13 mouse cellular contexts compared by ENCODE assay signal in the genomic region with DNA sequence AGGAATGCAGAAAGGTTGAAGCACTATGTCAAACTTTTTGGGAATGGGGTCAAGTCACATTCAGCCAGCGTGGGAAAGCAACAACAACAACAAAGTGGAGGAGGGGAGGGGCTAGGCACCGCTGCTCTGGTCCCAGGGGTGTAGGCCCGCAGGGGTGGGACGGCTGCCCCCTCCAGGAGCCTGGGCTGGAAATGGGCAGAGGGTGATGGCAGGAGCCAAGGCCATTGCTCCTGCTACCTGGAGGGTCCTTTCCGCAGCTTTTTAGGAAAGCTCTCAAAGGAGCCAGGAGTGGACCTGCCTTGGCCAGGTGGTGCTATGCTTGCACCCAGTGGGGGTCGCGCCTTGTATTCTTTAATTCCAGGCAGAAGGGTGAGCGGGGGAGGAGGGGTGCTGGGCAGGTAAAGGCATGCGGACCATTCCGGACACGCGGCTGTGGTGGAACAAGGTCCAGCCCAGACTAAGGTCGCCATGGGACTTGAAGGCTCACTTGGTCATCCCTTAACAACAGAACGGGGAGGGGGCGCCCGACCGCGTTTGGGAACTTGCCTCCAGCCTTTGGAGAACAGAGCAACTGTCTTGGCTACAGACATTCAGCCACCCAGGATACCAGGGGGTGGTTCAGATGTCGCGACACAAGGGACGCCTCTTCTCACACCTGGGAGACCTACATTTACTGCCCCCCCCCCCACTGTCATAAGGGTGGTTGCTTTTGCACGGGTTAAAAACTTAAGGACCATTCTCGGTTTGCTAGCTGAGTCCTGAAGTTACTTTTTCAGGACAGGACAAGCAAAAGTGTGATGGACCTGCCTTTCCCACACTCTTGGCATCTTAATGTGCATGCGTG. TPM values are rescaled to one million over a fixed set of nuclear protein-coding genes. Genes with fewer than 3 reads are reported as not detected.
DNase-seq lines count a peak whose midpoint lies in the region; ATAC-seq and TF ChIP-seq lines count a peak whose summit lies in the region.
"Had no signal": no experiment of that assay in that cellular context is flagged by ENCODE, and none has a peak within 500 bp of the region (broad histone marks: within the 10 kb centered on the region; RNA-seq: fewer than 3 reads in every experiment).

No protein-coding gene starts in this region.

- no peak for TF ChIP-seq CTCF in hindbrain, postnatal 0 days (IDR thresholded peaks at IDR 0.05; ENCODE audit: low read depth)

- no peak for DNase-seq in kidney, adult 11 months
- no peak for DNase-seq in embryonic facial prominence, embryonic 14.5 days (ENCODE audit: low spot score)
- no peak for DNase-seq in hindbrain, postnatal 0 days (ENCODE audit: low spot score)
- DNase-seq in cerebellum, postnatal 36 days = no peak
- DNase-seq in thymus, adult 18-20 months = no peak
- DNase-seq in left cerebral cortex, adult 18-20 months (ENCODE audit: low spot score in 2 of 2) = no peak
- DNase-seq: kidney, adult 2 months had no signal

- no peak overlapping the region for H3K9ac ChIP-seq in kidney, embryonic 15.5 days
- peak overlapping the region; percentile 3; the same call in 1 of the 2 replicates for H3K9ac ChIP-seq in embryonic facial prominence, embryonic 14.5 days (ENCODE audit: low read depth, low read length)
- H3K9ac ChIP-seq in hindbrain, postnatal 0 days (replicated peaks; ENCODE audit: low read length) = no peak overlapping the region
- no peak overlapping the region for H3K9ac ChIP-seq in neural tube, embryonic 12.5 days

- no peaks in the 10 kb centered on the region for H3K9me3 ChIP-seq in kidney, embryonic 15.5 days (replicated peaks)
- H3K9me3 ChIP-seq in embryonic facial prominence, embryonic 14.5 days (ENCODE audit: control insufficient read depth, low read length) = no peaks in the 10 kb centered on the region
- H3K9me3 ChIP-seq in hindbrain, postnatal 0 days (ENCODE audit: low read length) = no peaks in the 10 kb centered on the region
- no peaks in the 10 kb centered on the region for H3K9me3 ChIP-seq in neural tube, embryonic 12.5 days

- ATAC-seq in kidney, embryonic 15.5 days (replicated peaks; ENCODE audit: low FRiP score) = peak; percentile 73
- no peak for ATAC-seq in embryonic facial prominence, embryonic 14.5 days (ENCODE audit: low read depth)
- 0 out of 2 replicates have a peak, but pooled peaks have one; percentile 35 for ATAC-seq in hindbrain, postnatal 0 days
- ATAC-seq in neural tube, embryonic 12.5 days (ENCODE audit: low FRiP score, low read depth) = no peak

- peaks cover 25% of the 10 kb centered on the region for H3K4me1 ChIP-seq in kidney, embryonic 15.5 days
- H3K4me1 ChIP-seq in embryonic facial prominence, embryonic 14.5 days (ENCODE audit: control insufficient read depth, insufficient read depth, low read length) = peaks cover 7% of the 10 kb centered on the region; the same call in 1 of the 2 replicates
- no peaks in the 10 kb centered on the region; the same call in 1 of the 2 replicates for H3K4me1 ChIP-seq in hindbrain, postnatal 0 days (ENCODE audit: insufficient read depth, low read length)
- peaks cover 24% of the 10 kb centered on the region for H3K4me1 ChIP-seq in neural tube, embryonic 12.5 days

- H3K4me2 ChIP-seq in kidney, embryonic 15.5 days = peak overlapping the region; percentile 88
- H3K4me2 ChIP-seq in embryonic facial prominence, embryonic 14.5 days (ENCODE audit: low read depth, low read length) = peak overlapping the region; percentile 89
- peak overlapping the region; percentile 87 for H3K4me2 ChIP-seq in hindbrain, postnatal 0 days (ENCODE audit: low read depth, low read length)
- peak overlapping the region; percentile 45 for H3K4me2 ChIP-seq in neural tube, embryonic 12.5 days (replicated peaks)

- H3K4me3 ChIP-seq in kidney, embryonic 15.5 days (replicated peaks) = peak overlapping the region; percentile 48
- H3K4me3 ChIP-seq in embryonic facial prominence, embryonic 14.5 days (ENCODE audit: low read depth, low read length) = peak overlapping the region; percentile 45
- peak overlapping the region; percentile 37 for H3K4me3 ChIP-seq in hindbrain, postnatal 0 days (ENCODE audit: low read length)
- H3K4me3 ChIP-seq in neural tube, embryonic 12.5 days = peak overlapping the region; percentile 3; the same call in 1 of the 2 replicates
- H3K4me3 ChIP-seq: myocyte had no signal

- no peak overlapping the region for H3K27ac ChIP-seq in kidney, embryonic 15.5 days
- no peak overlapping the region for H3K27ac ChIP-seq in embryonic facial prominence, embryonic 14.5 days (replicated peaks; ENCODE audit: low read depth, low read length)
- no peak overlapping the region for H3K27ac ChIP-seq in hindbrain, postnatal 0 days
- no peak overlapping the region for H3K27ac ChIP-seq in neural tube, embryonic 12.5 days

- WGBS in kidney, embryonic 15.5 days = 1% methylated on average over 24 of the region's 24 CpGs
- under 1% methylated on average over 20 of the region's 24 CpGs for WGBS in embryonic facial prominence, embryonic 14.5 days
- WGBS in hindbrain, postnatal 0 days = under 1% methylated on average over 24 of the region's 24 CpGs
- WGBS in neural tube, embryonic 12.5 days = 2% methylated on average over 24 of the region's 24 CpGs

- H3K27me3 ChIP-seq in kidney, embryonic 15.5 days = peaks cover 49% of the 10 kb centered on the region
- H3K27me3 ChIP-seq in embryonic facial prominence, embryonic 14.5 days (replicated peaks; ENCODE audit: control insufficient read depth, insufficient read depth, low read length) = peaks cover 45% of the 10 kb centered on the region
- peaks cover 33% of the 10 kb centered on the region for H3K27me3 ChIP-seq in hindbrain, postnatal 0 days (ENCODE audit: insufficient read depth, low read length)
- peaks cover 47% of the 10 kb centered on the region for H3K27me3 ChIP-seq in neural tube, embryonic 12.5 days (replicated peaks)

- no peaks in the 10 kb centered on the region for H3K36me3 ChIP-seq in kidney, embryonic 15.5 days
- H3K36me3 ChIP-seq in embryonic facial prominence, embryonic 14.5 days (ENCODE audit: control insufficient read depth, insufficient read depth, low read length) = no peaks in the 10 kb centered on the region
- H3K36me3 ChIP-seq in hindbrain, postnatal 0 days (ENCODE audit: insufficient read depth, low read length) = no peaks in the 10 kb centered on the region
- H3K36me3 ChIP-seq in neural tube, embryonic 12.5 days = no peaks in the 10 kb centered on the region

RNA-seq across cellular contexts. Expression of a gene that starts 22.4 kb away (rescaled TPM):
- polyA plus RNA-seq in kidney, embryonic 15.5 days (2015; fragmentation: Nextera tagmentation; extraction: Ambion mirVana) = not detected in 2 replicates
- not detected in 2 replicates for polyA plus RNA-seq in embryonic facial prominence, embryonic 14.5 days (2014; fragmentation: Nextera tagmentation; extraction: Ambion mirVana)
- not detected in 2 replicates for total RNA-seq in hindbrain, postnatal 0 days (2014; rRNA removed)
- not detected in 2 replicates for polyA plus RNA-seq in hindbrain, postnatal 0 days (2015; fragmentation: Nextera tagmentation; extraction: Ambion mirVana)
- not detected in 2 replicates for polyA plus RNA-seq in neural tube, embryonic 12.5 days (2016; fragmentation: Nextera tagmentation; extraction: Ambion mirVana)
- not detected for total RNA-seq in left cerebral cortex, adult 18-20 months (2021)
- total RNA-seq: ES-E14; liver, adult 2 months had no signal
- polyA plus RNA-seq: cortical plate, adult 2 months; kidney, adult 2 months; liver, adult 2 months; myocyte had no signal

RNA-seq across cellular contexts. Expression of a gene that starts 34.0 kb away (rescaled TPM):
- not detected in 2 replicates for polyA plus RNA-seq in kidney, embryonic 15.5 days (2015; fragmentation: Nextera tagmentation; extraction: Ambion mirVana)
- not detected in 2 replicates for polyA plus RNA-seq in embryonic facial prominence, embryonic 14.5 days (2014; fragmentation: Nextera tagmentation; extraction: Ambion mirVana)
- total RNA-seq in hindbrain, postnatal 0 days (2014; rRNA removed) = not detected in 2 replicates
- polyA plus RNA-seq in hindbrain, postnatal 0 days (2015; fragmentation: Nextera tagmentation; extraction: Ambion mirVana) = not detected in 2 replicates
- polyA plus RNA-seq in neural tube, embryonic 12.5 days (2016; fragmentation: Nextera tagmentation; extraction: Ambion mirVana) = not detected in 2 replicates
- not detected for total RNA-seq in left cerebral cortex, adult 18-20 months (2021)
- total RNA-seq: ES-E14; liver, adult 2 months had no signal
- polyA plus RNA-seq: cortical plate, adult 2 months; kidney, adult 2 months; liver, adult 2 months; myocyte had no signal

RNA-seq across cellular contexts. Expression of a gene that starts 44.1 kb away (rescaled TPM):
- polyA plus RNA-seq in kidney, embryonic 15.5 days (2015; fragmentation: Nextera tagmentation; extraction: Ambion mirVana) = not detected in 2 replicates
- polyA plus RNA-seq in embryonic facial prominence, embryonic 14.5 days (2014; fragmentation: Nextera tagmentation; extraction: Ambion mirVana) = not detected in 2 replicates
- total RNA-seq in hindbrain, postnatal 0 days (2014; rRNA removed) = not detected in 2 replicates
- not detected in 2 replicates for polyA plus RNA-seq in hindbrain, postnatal 0 days (2015; fragmentation: Nextera tagmentation; extraction: Ambion mirVana)
- not detected in 2 replicates for polyA plus RNA-seq in neural tube, embryonic 12.5 days (2016; fragmentation: Nextera tagmentation; extraction: Ambion mirVana)
- total RNA-seq in left cerebral cortex, adult 18-20 months (2021) = not detected
- total RNA-seq: ES-E14; liver, adult 2 months had no signal
- polyA plus RNA-seq: cortical plate, adult 2 months; kidney, adult 2 months; liver, adult 2 months; myocyte had no signal

Comparison
In these comparisons a context has a peak if more than half of its experiments do, and no peak if none do; other contexts are left out.
1. ATAC-seq: peak in kidney, embryonic 15.5 days (single experiment) and hindbrain, postnatal 0 days (single experiment); none in embryonic facial prominence, embryonic 14.5 days (single experiment) and neural tube, embryonic 12.5 days (single experiment).
2. Peak in every context shown above with its lines, with median percentiles within 50 percentile points of each other: H3K4me2 ChIP-seq and H3K4me3 ChIP-seq.